Mouse (Mus musculus) ES-E14 (cell line): Measurements from ENCODE around the gene Ndufv1. TPM values are rescaled to one million over a fixed set of nuclear protein-coding genes. Genes with fewer than 3 reads are reported as not detected.
A peak's percentile ranks its signal among the peaks of the same experiment; 100 is the strongest.

Experiments
- DNase-seq: peaks from one replicate; pipeline ENCODE4 v3.0.0-alpha.2; 2013; ENCODE audit warnings: low read depth, low spot score
- H3K27ac ChIP-seq: 2 replicates; pipeline ENCODE4 v1.5.1; 2012; ENCODE audit warnings: low read depth, mild to moderate bottlenecking, low read length, moderate library complexity, mixed read lengths; ENCODE audit not compliant: poor library complexity, insufficient read depth, severe bottlenecking
- H3K36me3 ChIP-seq: 2 replicates; pipeline ENCODE4 v1.6.1; 2012; ENCODE audit warnings: mild to moderate bottlenecking, low read length, moderate library complexity, mixed read lengths; ENCODE audit not compliant: control insufficient read depth, poor library complexity, insufficient read depth, severe bottlenecking
- H3K4me1 ChIP-seq, 2 experiments: fragments of 150-350 bp in 1 of 2; sonication (generic) in 1 of 2; 2 replicates each; pipeline ENCODE4 v1.6.1; 2012; ENCODE audit warnings: low read length in 2 of 2, mild to moderate bottlenecking in 1 of 2, mixed read lengths in 1 of 2; ENCODE audit not compliant: control insufficient read depth in 2 of 2, insufficient read depth in 2 of 2, poor library complexity in 1 of 2
- H3K4me3 ChIP-seq, 2 experiments: fragments of 150-350 bp in 1 of 2; sonication (generic) in 1 of 2; 2 replicates each; pipeline ENCODE4 v1.5.1; 2012; ENCODE audit warnings: low read length in 2 of 2, low read depth in 1 of 2, mild to moderate bottlenecking in 1 of 2, mixed read lengths in 1 of 2; ENCODE audit not compliant: insufficient read depth in 1 of 2, poor library complexity in 1 of 2, severe bottlenecking in 1 of 2
- H3K9ac ChIP-seq: 2 replicates; pipeline ENCODE4 v1.6.1; 2012; ENCODE audit warnings: low read depth, mild to moderate bottlenecking, low read length, mixed read lengths; ENCODE audit not compliant: poor library complexity, insufficient read depth, severe bottlenecking
- H3K9me3 ChIP-seq: fragments of 150-350 bp; sonication (generic); 2 replicates; pipeline ENCODE4 v1.6.1; 2012; ENCODE audit warnings: low read depth, mild to moderate bottlenecking, low read length; ENCODE audit not compliant: control insufficient read depth, insufficient read depth
- CHD2 ChIP-seq: IDR thresholded peaks from 2 replicates; pipeline ENCODE4 v1.6.1; 2014; ENCODE audit warnings: mild to moderate bottlenecking, low read depth, low read length, inconsistent platforms
- HCFC1 ChIP-seq: IDR thresholded peaks from 2 replicates; pipeline ENCODE4 v1.6.1; 2012; ENCODE audit warnings: low read length, inconsistent platforms, borderline replicate concordance; ENCODE audit not compliant: insufficient read depth
- MAFK ChIP-seq: IDR thresholded peaks from 2 replicates; pipeline ENCODE4 v1.6.1; 2014; ENCODE audit warnings: mild to moderate bottlenecking, low read depth, low read length, inconsistent platforms; ENCODE audit not compliant: insufficient read depth
- ZC3H11A ChIP-seq: IDR thresholded peaks from 2 replicates; pipeline ENCODE4 v1.6.1; 2012; ENCODE audit warnings: low read depth, mild to moderate bottlenecking, inconsistent platforms, low read length, borderline replicate concordance
- ZNF384 ChIP-seq: IDR thresholded peaks from 2 replicates; pipeline ENCODE4 v1.6.1; 2012; ENCODE audit warnings: low read depth, low read length, inconsistent platforms
- in situ Hi-C, 2 experiments: fragments of 600-800 bp; cut with MboI; formaldehyde crosslinking; loops; one replicate each; pipeline ENCODE4 v1.15.1; 2025; ENCODE audit warnings: low sequenced_read_pairs in 2 of 2, inconsistent platforms in 1 of 2; ENCODE audit not compliant: unreplicated experiment in 2 of 2
- total RNA-seq: library from RNA; depleted of rRNA; stranded (reverse); fragments of 300-350 nt; gene quantifications from 2 replicates; pipeline ENCODE4 v1.2.3, GENCODE M21; 2012

Gene Ndufv1
- total RNA-seq, 1 experiment: 182 TPM

DNA sequence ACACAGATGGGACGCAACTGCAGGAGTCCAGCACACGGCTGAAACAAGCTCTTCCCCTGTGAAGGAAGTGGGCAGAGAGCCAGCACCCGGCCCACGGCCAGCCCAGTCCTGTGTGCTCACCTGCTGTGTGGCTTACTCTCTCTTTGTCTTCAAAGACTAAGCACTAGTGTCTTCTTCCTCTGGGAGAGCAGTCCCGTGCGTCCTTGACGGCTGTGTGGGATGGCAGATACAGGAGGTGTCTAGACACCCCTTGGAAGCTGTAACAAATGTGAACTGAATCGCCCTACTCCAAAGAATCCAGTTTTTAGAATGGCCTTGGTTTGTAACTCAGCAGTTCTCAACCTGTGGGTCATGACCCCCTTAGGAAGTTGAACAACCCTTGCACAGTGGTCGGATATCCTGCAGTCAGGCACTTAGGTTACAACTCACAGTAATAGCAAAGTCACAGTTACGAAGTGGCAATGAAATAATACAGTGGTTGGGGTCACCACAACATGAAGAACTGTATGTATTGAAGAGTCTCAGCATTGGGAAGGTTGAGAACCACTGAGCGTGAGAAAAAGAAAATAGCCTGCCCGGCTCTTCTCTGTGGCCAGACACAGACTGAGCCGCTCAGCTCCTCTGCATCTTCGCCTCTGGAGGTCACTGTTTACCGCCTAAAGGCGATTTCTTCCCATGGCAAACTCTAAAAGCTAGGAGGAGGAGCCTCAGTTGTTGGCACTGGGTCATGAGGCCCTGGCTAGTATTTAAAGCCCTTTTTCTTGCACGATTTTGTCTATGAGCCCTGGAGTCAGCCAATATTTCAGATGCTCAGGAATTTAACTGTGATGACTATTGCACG lies 6.4 kb upstream of the Ndufv1 start:
- H3K4me3 ChIP-seq: peak overlapping the region in 1 of 2 experiments; percentile 35; a peak in 1 of 4 replicates
- H3K36me3 ChIP-seq: no peaks in the 10 kb centered on the region
- H3K9ac ChIP-seq: 0 out of 2 replicates have a peak overlapping the region, but pooled peaks have one; percentile 3
- no peaks in the 10 kb centered on the region for H3K9me3 ChIP-seq
- TF ChIP-seq MAFK (no peak), CHD2 (peak; percentile 90), HCFC1 (0 out of 2 replicates have a peak, but pooled peaks have one; percentile 50), ZC3H11A (peak; percentile 89)
- peaks cover 5 to 18% of the 10 kb centered on the region in 2 experiments; a peak in 2 of 4 replicates for H3K4me1 ChIP-seq
- in situ Hi-C loops: no loop called here
- H3K27ac ChIP-seq: no peak overlapping the region
- DNase-seq: peak; percentile 75

DNA sequence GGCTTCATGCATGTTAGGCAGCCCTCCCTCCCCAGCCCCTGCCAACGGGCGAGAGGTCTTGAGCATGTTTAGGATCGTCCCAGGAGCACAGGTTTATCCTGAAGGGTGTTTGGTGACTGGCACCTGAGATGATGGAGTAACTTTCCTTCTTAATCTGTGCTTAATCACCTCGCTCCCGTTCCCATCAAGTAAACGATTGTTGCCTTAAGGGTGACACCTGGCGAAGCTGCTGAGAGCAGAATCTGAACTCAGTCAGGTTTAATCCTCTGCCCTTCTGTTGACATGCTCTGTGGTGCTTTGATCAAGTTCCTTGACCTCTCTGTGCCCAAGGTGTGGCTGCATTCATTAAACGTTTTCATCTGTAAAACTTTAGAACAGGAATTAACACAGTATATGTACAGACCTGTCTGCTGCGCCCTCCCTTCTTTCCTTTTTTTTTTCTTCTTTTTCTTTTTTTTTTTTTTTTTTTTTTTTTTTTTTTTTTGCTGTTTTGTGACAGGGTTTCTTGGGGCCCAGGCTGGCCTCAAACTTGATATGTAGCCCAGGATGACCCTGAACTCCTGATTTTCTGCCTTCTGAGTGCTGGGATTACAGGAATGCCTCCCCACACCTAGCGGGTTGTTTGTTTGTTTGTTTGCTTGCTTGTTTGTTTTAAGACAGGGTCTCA lies 5.4 kb upstream of the Ndufv1 start:
- no peaks in the 10 kb centered on the region for H3K9me3 ChIP-seq
- no peak overlapping the region for H3K27ac ChIP-seq
- no peaks in the 10 kb centered on the region for H3K36me3 ChIP-seq
- in situ Hi-C loops: no loop called here
- H3K9ac ChIP-seq: no peak overlapping the region
- TF ChIP-seq HCFC1: no peak
- TF ChIP-seq ZNF384: peak; percentile 59; the same call in 1 of the 2 replicates
- peaks cover 5 to 18% of the 10 kb centered on the region in 2 experiments; a peak in 2 of 4 replicates for H3K4me1 ChIP-seq
- H3K4me3 ChIP-seq: no peak overlapping the region
- DNase-seq: no peak

DNA sequence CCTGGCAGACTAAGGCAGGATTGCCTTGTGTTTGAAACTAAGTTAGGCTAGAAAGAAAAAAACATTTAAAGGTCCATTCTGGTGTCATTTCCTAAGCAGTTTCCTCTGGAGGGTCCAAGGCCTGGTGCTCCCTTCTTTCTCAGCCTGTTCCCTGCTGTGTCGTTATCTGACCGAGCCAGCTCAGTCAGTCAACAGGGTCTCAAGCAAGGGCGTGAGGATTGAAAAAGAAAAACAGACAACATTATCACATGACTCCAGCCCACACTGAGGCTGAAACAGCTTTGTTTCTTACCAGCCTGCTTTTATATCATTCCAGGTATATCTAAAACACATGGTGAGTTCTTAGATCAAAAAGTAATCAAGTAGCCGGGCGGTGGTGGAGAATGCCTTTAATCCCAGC lies 3.0 kb upstream of the Ndufv1 start:
- no peak for DNase-seq
- in situ Hi-C loops: no loop called here
- no peak overlapping the region for H3K27ac ChIP-seq

DNA sequence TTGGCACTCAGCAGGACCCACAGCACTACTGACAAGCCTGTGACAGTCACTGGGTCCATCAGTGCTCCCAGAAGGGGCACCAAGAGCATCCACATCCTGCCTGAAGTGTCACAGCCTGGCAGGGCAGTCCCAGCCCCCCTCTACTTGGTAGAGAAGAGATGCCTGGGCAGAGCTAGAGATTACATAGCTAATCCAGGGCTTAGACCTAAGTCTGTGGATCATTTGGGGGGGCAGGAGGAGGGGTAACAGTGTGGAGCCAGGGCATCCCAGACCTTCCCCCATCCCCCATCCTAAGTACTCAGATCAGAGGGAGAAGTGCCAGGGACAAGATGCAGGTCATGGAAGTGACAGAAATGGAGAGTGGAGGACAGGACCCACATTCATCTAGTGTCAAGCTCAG lies 2.2 kb upstream of the Ndufv1 start:
- Histone ChIP-seq H3K9ac (no peak overlapping the region), H3K36me3 (peaks cover 7% of the 10 kb centered on the region), H3K4me3 (no peak overlapping the region), H3K9me3 (no peaks in the 10 kb centered on the region), H3K27ac (no peak overlapping the region; the same call in 1 of the 2 replicates), H3K4me1 (peaks cover 5 to 23% of the 10 kb centered on the region in 2 experiments; a peak in 2 of 4 replicates)
- no peak for DNase-seq
- in situ Hi-C loops: no loop called here
- TF ChIP-seq MAFK: no peak
- no peak for TF ChIP-seq ZNF384
- TF ChIP-seq ZC3H11A: no peak
- no peak for TF ChIP-seq HCFC1
- TF ChIP-seq CHD2: no peak

More for the DNA sequence above, 3.0 kb upstream of the Ndufv1 start:
- Histone ChIP-seq H3K9ac (no peak overlapping the region), H3K36me3 (peaks cover 4% of the 10 kb centered on the region; the same call in 1 of the 2 replicates), H3K9me3 (no peaks in the 10 kb centered on the region), H3K4me1 (peaks cover 5 to 23% of the 10 kb centered on the region in 2 experiments; a peak in 2 of 4 replicates), H3K4me3 (no peak overlapping the region)
- no peak for TF ChIP-seq MAFK
- TF ChIP-seq ZNF384: no peak
- TF ChIP-seq ZC3H11A: no peak
- TF ChIP-seq CHD2: no peak
- TF ChIP-seq HCFC1: no peak
